Mouse (Mus musculus): Measurements from ENCODE around the gene Prkcg. TPM values are rescaled to one million over a fixed set of nuclear protein-coding genes. Genes with fewer than 3 reads are reported as not detected.
A peak's percentile ranks its signal among the peaks of the same experiment; 100 is the strongest.
"Not testable (repeated sequence)": the region's sequence is repeated elsewhere in the genome, so short reads cannot be mapped to it uniquely, and the experiment has no call there.

Gene Prkcg
- 2.1 and 2.3 TPM in 2 replicates for total RNA-seq (2021)
- long read RNA-seq, experiment 1, partial matches to known transcripts: 0 of 2 reads
- long read RNA-seq, experiment 1, other reads (novel, unspliced or antisense): 1 of 2 reads
- long read RNA-seq, experiment 2, partial matches to known transcripts: 0 of 1 reads
- long read RNA-seq, experiment 2, other reads (novel, unspliced or antisense): 1 of 1 reads

DNA sequence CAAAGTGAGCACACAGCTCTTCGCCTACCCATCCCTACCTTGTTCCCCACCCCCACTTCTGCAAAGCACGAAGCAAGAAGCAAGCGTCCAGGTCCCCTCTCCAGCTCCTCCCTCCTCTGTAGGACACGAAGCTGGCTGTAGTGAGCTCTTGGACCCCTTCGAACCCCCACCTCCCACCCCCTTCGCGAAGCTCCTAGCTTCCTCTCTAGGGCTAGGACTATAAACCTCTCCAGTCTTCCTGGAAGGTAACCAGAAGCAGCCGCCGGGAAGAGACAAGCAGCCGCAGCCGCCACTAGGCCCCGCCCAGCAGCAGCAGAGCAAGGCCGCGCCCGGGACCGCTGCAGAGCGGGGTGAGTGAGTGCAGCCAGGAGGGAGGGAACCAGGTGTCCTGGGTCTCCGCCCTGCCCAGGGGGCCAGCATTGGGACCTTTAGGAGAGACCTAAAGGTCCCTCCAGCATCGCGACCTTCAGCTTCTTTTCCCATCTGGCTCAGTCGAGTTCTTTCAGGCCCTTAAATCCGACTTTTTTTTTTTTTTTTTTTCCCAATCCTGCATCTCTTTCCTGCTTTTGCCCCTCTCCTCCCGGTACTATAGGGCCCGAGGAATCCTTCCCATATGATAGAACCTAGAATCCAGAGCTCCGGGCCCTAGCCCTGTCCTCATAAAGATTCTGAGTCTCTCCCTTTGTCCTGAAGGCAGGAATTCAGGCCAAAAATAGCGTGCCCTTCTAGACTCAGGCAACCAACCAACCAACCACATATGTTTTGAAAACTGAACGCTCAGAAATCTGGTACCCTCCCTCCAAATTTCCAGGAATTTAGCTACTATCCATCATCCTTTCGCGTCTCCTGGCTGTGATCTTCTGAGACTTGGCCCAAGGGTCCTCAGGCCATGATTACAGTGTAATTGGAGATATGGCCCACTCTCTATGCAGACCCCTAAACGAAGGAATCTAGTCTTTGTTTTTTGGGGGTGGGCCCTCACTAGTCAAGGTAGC is at the start of gene Prkcg, which contains the start of gene Myadm:
Gene Prkcg, plus strand, starts transcription at position 204 of the 995 bp plus-strand sequence.
Gene Myadm, plus strand, starts transcription at position 105 of the 995 bp plus-strand sequence.
- peak; percentile 90 for DNase-seq

DNA sequence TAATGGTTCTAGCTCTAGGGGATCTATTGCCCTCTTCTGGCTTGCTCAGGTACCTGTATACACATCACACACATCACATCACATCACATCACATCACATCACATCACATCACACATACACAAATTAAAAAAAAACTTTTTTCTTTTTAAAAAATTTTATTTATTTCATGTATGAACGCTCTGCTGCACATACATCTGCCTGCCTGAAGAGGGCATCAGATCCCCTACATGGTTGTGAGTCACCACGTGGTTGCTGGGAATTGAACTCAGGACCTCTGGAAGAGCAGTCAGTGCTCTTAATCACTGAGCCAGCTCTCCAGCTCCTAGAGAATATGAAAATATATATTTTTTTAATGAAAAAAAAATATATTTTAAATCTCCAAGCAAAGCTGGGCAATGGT is 49.8 kb upstream of the Prkcg start:
- DNase-seq: no peak

DNA sequence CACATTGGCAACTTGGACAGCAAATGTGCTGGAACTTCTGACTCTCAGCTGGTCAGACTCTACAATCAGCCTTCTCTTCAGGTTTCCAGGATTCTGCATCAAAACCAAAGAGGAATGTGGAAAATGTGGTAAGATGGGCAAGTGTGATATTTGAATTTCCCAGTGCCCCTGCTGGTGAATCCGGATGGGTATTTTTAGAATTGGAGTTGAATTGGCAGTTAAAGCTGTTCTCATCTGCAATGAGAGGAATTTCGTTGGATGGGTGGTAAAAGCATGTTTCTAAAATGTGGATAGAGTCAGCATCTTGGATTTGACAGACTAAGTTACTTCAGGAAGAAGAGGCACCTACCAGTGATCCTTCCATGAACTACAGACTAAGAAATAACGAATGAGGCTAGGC is 28.3 kb upstream of the Prkcg start:
- no peak for DNase-seq

DNA sequence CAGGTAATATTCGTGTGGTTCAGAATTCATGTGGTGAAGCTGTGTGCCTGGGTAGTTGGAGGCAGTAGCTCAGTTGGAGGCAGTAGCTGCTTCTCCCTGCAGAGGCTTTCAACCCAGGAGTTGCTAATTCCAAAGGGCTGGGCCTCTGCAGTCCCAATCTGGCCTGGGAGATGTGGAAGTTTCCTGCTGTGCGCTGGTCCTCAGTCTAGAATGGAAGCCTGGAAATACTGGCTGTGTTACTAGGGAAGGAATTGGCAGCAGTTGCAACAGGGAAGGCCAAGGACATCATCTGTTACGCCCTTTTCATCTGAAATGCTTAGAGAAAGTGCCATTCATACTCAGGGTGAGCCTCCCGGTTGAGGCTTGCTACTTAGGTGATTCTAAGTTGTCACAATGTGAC is 27.5 kb upstream of the Prkcg start:
- DNase-seq: peak; percentile 56

DNA sequence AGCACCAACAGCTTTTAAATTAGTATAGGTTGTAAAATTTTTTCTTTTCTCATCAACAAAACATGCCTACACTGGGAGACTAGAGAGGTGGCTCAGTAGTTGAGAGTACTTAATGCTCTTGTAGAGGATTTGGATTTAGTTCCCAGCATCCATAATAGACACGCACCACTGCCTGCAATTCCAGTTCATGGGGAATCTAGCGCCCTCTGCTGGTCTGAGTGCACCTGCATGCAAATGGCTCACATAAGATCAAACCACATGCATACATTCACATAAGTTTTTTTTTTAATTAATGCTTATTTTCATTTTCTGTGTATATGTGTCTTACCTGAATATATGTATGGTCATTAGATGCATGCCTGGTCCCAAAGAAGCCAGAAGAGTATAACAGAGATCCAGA is 26.2 kb upstream of the Prkcg start:
- DNase-seq: peak; percentile 65

DNA sequence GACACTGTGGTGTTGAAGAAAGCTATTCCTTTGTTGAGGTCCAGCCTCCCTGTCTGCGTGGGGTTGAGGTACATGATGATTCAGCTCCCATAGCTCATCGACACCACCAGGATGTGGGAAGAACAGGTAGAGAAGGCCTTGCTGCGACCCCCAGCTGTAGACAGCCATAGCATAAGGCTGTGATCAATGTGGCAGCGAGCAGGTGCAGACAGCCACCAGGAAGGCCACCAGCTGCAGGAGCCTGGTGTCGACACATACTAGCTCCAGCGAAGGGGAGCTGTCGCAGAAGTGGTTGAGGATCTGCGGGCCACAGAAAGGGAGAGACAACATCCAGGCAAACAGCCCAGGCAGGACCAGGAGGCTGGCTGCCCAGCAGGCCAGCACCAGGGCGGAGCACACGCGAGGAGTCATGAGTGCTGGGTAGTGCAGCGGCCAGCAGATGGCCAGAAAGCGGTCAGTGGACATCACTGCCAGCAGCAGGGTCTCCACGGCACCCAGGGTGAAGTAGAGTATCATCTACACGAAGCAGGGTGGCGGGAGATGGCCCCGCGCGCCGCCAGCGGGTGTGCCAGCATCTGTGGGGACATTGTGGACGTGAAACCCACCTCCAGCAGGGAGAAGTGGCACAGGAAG is 24.5 kb upstream of the Prkcg start:
- no peak for DNase-seq

DNA sequence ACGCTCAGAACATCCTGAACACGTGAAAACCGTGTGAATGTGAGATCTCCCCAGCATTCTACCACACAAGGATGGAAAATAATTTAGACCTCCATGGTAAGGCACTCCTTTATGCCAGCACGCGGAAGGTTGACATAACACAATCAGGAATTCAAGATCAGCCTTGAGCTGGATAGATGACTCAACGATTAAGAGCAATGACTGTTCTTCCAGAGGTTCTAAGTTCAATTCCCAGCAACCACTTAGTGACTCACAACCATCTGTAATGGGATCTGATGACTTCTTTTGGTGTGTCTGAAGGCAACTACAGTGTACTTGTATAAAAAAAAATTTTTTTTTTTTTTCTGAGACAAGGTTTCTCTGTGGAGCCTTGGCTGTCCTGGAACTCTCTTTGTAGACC is 23.7 kb upstream of the Prkcg start:
- no peak for DNase-seq

DNA sequence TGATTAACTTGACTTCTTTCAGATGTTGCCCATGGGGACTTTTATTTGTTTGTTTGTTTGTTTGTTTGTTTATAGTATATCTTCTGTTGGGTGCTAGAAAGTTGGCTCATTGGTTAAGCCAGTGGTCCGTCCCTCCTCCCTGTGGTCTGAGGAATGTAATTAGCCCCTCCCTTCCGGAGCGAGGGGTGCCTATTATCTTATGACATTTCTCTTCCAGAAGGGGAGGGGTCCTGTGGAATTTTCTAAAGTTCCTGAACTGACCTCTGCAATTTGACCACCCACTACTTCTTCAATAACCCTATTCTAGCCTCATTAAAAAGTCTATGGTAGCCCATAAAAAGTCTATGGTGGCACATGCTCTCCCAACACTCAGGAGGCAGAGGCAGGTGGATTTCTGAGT is 21.7 kb upstream of the Prkcg start:
- no peak for DNase-seq

DNA sequence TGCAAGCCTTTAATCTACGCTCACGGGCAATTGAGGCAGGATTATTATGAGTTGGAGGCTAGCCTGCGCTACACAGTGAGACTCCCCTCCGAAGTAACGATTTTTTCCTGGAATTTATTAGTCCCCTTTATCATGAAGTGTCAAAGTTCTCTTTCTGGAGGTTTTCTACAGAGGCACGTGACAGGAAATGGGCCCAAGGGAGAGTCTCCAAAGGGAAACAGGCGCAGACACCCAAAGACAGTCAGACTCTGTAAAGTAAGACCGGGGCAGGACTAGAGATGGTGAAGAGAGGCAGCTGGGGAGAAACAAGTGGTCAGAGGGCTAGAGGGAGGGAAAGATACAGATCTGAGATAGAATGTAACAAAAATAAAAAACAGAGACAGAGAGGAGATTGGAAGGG is 21.1 kb upstream of the Prkcg start:
- no peak for DNase-seq

DNA sequence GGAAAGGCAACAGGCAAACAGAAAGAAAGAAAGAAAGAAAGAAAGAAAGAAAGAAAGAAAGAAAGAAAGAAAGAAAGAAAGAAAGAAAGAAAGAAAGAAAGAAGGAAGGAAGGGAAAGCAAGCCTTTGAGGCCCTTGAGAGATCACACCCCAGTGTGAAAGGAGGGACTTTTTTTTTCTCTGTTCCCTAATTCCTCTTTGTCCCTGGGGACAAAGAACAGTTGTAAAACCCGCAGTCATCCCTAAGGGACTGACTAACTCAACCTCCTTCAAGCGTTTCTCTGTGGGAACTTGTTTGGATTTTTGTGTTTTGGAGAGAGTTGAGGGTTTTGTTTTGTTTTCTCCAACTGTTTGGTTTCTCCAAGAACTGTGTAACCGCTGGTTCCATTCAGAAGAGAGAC is 20.7 kb upstream of the Prkcg start:
- no peak for DNase-seq

DNA sequence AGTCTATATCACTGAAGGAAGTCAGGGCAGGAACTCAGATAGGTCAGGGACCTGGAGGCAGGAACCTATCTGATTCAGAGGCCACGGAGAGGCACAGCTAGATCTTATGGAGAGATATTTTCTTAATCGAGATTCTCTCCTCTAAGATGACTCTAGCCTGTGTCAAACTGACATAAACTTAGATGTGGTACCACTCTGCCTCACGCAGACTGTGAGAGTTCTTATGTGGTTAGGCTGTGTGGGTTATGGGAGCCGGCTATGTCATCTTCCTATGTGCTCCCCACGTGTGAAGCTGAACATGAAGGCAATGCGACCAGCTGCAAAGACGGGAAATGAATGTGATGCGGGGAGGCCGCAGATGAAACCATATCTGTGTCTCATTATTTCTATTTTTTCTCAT is 16.8 kb upstream of the Prkcg start:
- no peak for DNase-seq

DNA sequence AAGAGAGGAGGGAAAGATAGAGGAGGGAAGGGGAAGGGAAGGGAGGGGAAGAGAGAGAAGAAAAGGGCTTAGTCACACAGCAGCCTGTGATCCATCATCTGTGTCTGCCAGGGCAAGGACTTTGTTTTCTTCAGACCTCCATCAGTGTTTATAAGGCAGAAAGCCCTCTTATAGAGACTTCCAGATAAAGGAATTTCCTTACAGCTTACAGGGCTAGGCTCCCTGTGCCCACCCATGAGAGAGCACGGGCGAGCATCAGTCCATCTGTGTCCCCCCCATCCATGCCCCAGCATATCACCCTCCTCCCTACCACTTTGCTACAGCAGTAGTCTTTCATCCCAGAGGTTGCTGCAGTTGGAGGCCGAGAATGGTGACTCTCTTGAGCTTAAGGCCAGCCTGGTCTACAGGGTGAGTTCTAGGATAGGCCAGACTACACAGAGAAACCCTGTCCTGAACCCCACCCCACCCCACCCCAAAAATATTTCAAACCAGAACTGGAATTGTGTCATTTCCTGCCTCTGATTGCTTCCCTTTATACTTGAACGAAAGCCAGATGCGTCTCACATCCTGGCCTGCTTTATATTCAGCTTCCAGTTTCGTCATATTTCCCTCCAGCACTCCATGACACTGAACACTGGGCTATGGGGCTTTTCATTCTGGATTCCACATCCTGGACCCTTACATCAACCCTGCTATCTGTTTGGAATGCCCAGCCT is 13.4 kb upstream of the Prkcg start:
- no peak for DNase-seq

DNA sequence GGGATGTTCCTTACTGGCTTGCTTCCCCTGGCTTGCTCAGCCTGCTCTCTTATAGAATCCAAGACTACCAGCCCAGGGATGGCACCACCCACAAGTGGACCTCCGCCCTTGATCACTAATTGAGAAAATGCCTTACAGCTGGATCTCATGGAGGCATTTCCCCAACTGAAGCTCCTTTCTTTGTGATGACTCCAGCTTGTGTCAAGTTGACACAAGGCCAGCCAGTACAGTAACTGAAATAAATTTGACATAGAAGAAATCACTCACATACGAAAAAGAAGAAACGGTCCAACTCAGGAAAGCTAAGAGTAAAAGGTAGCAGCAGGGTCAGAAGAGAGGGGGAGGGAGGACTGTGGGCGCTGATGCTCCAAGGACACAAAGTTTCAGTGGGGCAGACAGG is 12.2 kb upstream of the Prkcg start:
- not testable (repeated sequence) for DNase-seq

DNA sequence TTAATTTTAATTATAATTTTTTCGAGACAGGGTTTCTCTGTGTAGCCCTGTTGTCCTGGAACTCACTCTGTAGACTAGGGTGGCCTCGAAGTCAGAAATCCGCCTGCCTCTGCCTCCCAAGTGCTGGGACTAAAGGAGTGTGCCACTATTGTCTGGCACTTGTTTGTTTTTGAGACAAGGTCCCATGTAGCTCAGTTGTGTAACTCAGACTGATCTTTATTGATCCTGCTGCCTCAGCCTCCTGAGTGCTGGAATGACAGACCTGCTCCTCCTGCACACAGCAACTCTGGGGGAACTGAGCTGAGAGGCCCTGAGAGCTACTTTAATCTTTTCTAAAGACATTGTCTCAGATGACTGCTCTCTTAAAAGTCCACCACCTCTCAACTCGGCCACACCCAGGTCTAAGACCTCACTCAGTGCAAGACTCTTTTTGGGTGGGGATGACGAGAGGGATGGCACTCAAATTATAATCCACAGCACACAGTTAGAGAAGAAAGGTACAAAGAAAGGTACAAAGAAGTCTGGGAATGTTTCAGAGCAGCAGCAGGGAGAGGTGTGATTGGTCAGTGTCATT is 8.8 kb upstream of the Prkcg start:
- no peak for DNase-seq

DNA sequence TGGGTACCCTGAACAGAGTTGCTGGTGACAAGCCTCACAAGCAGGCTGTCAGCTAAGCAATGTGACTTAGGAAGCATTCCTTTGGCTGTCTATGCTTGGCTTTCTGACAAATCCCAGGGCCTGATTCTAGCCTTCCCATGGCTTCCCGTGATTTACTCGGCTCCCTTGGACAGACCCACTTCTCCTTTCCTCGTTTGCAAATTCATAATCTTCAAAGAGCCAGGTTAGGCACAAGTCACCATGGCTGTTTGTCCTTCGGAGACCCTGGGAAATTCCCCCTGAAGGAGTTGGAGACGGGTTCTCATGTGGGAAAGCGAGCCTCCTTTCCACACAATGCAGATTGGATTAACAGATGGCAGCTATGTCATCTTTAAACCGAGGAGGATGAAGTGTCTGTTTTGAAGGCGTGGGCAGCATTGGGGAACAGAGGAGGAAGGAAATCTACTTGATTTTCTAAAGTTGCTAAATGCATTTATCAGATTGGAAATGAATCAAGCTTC is 8.3 kb upstream of the Prkcg start:
- no peak for DNase-seq

DNA sequence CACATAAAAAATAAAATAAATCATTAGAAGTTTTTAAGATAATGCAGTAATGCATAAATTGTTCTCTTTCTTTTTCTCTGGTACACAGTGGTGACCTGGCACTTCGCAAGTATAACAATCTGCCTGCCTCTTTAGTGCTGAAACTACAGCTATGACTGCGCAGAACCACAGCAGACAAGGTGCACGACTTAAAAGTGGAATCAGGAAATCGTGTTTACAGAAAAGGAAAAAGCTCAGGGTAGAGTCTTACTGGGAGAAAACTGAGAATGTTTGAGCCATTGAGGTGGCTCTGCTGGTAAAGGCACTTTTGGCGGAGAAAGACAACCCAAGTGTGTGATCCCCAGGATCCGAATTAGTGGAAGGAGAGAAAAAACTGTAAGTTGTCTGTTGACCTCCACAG is 7.2 kb upstream of the Prkcg start:
- DNase-seq: no peak

DNA sequence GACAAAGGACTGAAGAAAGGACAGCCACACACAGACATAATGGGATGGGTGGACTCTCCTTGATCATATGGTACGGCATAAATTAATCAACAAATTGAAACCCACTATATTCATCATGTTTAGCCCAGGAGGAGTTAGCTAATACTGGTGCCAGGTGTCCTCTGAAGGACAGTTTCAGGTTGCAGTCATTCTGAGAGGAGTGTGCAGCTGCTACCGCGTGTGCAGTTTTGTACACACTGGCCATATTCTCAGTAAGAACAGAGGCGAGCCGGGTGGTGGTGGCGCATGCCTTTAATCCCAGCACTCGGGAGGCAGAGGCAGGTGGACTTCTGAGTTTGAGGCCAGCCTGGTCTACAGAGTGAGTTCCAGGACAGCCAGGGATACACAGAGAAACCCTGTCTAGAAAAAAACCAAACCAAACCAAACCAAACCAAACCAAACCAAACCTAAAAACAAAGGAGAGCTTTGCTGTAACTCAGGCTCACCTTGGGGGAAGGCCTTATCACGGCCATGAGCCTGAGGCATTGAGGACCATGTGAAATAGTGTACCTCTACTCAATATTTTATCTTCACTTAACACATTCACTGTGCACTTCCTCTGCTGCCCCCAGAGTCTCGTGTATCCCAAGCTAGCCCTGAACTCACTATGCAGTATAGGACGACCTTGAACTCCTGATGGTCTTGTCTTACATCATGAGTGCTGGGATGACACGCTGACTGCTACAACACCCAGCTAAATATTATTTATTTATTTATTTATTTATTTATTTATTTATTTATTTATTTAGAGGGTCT is 5.7 kb upstream of the Prkcg start:
- no peak for DNase-seq

DNA sequence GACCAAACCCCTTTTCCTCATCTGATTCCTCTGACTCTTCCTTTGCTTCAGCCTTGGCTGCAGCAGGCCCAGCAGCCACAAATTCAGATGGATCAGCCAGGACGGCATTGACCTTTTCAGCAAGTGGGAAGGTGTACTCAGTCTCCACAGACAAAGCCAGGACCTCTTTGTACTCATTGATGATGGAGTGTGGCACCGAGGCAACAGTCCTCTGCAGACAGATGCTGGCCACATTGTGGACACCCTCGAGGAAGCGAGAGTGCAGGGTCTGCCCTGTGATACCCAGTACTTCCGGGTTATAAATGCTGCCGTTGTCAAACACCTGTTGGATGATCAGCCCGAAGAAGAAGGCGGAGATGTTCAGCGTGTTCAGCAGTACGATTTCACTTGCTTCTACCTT is 4.4 kb upstream of the Prkcg start:
- peak; percentile 31 for DNase-seq

DNA sequence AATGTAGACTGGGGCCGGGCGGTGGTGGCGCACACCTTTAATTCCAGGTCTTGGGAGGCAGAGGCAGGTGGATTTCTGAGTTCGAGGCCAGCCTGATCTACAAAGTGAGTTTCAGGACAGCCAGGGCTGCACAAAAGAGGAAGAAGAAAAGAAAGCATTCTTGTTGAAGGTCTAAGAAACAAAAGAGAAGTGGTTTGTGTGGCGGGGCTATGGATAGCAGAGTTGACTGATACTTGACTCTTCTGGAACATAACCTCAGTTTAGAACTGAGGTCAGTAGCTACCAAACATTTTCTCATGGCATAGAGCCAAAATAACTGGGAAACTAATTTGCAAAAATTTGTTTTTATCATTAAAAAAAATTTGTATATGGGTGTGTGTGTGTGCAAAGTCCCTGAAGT is 2.9 kb upstream of the Prkcg start:
- no peak for DNase-seq

DNA sequence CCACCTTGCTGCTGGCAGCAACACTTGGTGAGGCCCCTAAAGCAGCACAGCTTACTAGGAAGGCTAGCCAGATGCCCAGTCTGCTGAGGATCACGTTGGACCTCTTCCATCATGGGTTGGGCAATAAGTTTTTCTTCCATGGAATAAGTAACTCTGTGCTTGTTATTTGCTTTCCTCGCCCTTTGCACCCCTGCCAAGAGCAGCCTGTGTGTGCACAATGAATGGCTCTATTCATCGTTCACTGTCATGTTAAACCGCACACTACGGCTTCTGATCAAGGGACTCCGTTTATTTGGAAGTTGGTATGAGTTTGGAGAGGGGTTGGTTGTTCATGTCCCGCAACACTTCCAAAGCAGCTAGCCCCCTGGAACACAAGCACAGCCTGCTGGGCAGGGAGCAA is 1.8 kb upstream of the Prkcg start:
- DNase-seq: peak; percentile 57
